Mouse (Mus musculus): ENCODE data around the gene Crygd. TPM values are rescaled to one million over a fixed set of nuclear protein-coding genes. Genes with fewer than 3 reads are reported as not detected.

Gene Crygd
- polyA plus RNA-seq, 1 experiment from 2014 or later: not detected

- Histone ChIP-seq H3K9me3 (ENCODE audit: control insufficient read depth, low read length) (no peaks in the 10 kb centered on the region), H3K4me2 (replicated peaks; ENCODE audit: low read depth, low read length) (no peak overlapping the region), H3K36me3 (ENCODE audit: control insufficient read depth, insufficient read depth, low read length) (no peaks in the 10 kb centered on the region), H3K4me3 (ENCODE audit: low read length) (no peak overlapping the region), H3K27ac (ENCODE audit: low read depth, low read length) (no peak overlapping the region), H3K9ac (ENCODE audit: low read depth, low read length) (no peak overlapping the region), H3K27me3 (ENCODE audit: control insufficient read depth, insufficient read depth, low read length) (no peaks in the 10 kb centered on the region), H3K4me1 (ENCODE audit: control insufficient read depth, insufficient read depth, low read length) (no peaks in the 10 kb centered on the region)
- no peak for ATAC-seq (ENCODE audit: low FRiP score, low TSS enrichment)
- WGBS: 34% methylated on average over 3 of the region's 3 CpGs
Observed at GRCm38 (mm10) chr1:65035513-65035912, 27.7 kb downstream of the Crygd start.

GRCm38 (mm10) chr1:65032641-65033040, 30.6 kb downstream of the Crygd start, which contains the start of gene Akr1cl:
TSS of gene Akr1cl (minus strand) at chr1:65032759.
- Histone ChIP-seq H3K4me1 (ENCODE audit: control insufficient read depth, insufficient read depth, low read length) (no peaks in the 10 kb centered on the region), H3K36me3 (ENCODE audit: control insufficient read depth, insufficient read depth, low read length) (no peaks in the 10 kb centered on the region), H3K4me3 (ENCODE audit: low read length) (no peak within 1 kb of the TSS), H3K27ac (ENCODE audit: low read depth, low read length) (no peak within 1 kb of the TSS), H3K9me3 (ENCODE audit: control insufficient read depth, low read length) (no peaks in the 10 kb centered on the region), H3K27me3 (ENCODE audit: control insufficient read depth, insufficient read depth, low read length) (no peaks in the 10 kb centered on the region), H3K4me2 (replicated peaks; ENCODE audit: low read depth, low read length) (no peak within 1 kb of the TSS), H3K9ac (ENCODE audit: low read depth, low read length) (no peak within 1 kb of the TSS)
- ATAC-seq (ENCODE audit: low FRiP score, low TSS enrichment): no peak

GRCm38 (mm10) chr1:65028206-65028605, 35.0 kb downstream of the Crygd start:
- H3K9me3 ChIP-seq (ENCODE audit: control insufficient read depth, low read length): no peaks in the 10 kb centered on the region
- ATAC-seq (ENCODE audit: low FRiP score, low TSS enrichment): no peak
- H3K4me1 ChIP-seq (ENCODE audit: control insufficient read depth, insufficient read depth, low read length): no peaks in the 10 kb centered on the region
- no peaks in the 10 kb centered on the region for H3K27me3 ChIP-seq (ENCODE audit: control insufficient read depth, insufficient read depth, low read length)
- no peak overlapping the region for H3K9ac ChIP-seq (ENCODE audit: low read depth, low read length)
- no peaks in the 10 kb centered on the region for H3K36me3 ChIP-seq (ENCODE audit: control insufficient read depth, insufficient read depth, low read length)
- no peak overlapping the region for H3K4me3 ChIP-seq (ENCODE audit: low read length)
- no peak overlapping the region for H3K4me2 ChIP-seq (replicated peaks; ENCODE audit: low read depth, low read length)
- no peak overlapping the region for H3K27ac ChIP-seq (ENCODE audit: low read depth, low read length)
- 49% methylated on average over 9 of the region's 9 CpGs for WGBS

GRCm38 (mm10) chr1:65012726-65013125, 50.5 kb downstream of the Crygd start:
- no peaks in the 10 kb centered on the region for H3K36me3 ChIP-seq (ENCODE audit: control insufficient read depth, insufficient read depth, low read length)
- no peaks in the 10 kb centered on the region for H3K4me1 ChIP-seq (ENCODE audit: control insufficient read depth, insufficient read depth, low read length)
- H3K9ac ChIP-seq (ENCODE audit: low read depth, low read length): no peak overlapping the region
- no peaks in the 10 kb centered on the region for H3K9me3 ChIP-seq (ENCODE audit: control insufficient read depth, low read length)
- H3K27ac ChIP-seq (ENCODE audit: low read depth, low read length): no peak overlapping the region
- ATAC-seq (ENCODE audit: low FRiP score, low TSS enrichment): no peak
- H3K4me2 ChIP-seq (replicated peaks; ENCODE audit: low read depth, low read length): no peak overlapping the region
- 93% methylated on average over 4 of the region's 4 CpGs for WGBS
- no peak overlapping the region for H3K4me3 ChIP-seq (ENCODE audit: low read length)
- no peaks in the 10 kb centered on the region for H3K27me3 ChIP-seq (ENCODE audit: control insufficient read depth, insufficient read depth, low read length)

Other genes with a start within 250 kb of the Crygd start
- gene Plekhm3, start 106.6 kb downstream of the Crygd start, polyA plus RNA-seq (2014; fragmentation: Nextera tagmentation; extraction: Ambion mirVana): 5.9 and 7.0 TPM in 2 replicates
- gene Akr1cl, start 30.7 kb downstream of the Crygd start, polyA plus RNA-seq (2014; fragmentation: Nextera tagmentation; extraction: Ambion mirVana): not detected in 2 replicates
- not detected in 2 replicates for gene Cryge, start 12.3 kb downstream of the Crygd start, polyA plus RNA-seq (2014; fragmentation: Nextera tagmentation; extraction: Ambion mirVana)
- gene Crygc, start 10.2 kb upstream of the Crygd start, polyA plus RNA-seq (2014; fragmentation: Nextera tagmentation; extraction: Ambion mirVana): not detected in 2 replicates
- gene Crygb, start 18.8 kb upstream of the Crygd start, polyA plus RNA-seq (2014; fragmentation: Nextera tagmentation; extraction: Ambion mirVana): not detected in 2 replicates
- gene Cryga, start 39.9 kb upstream of the Crygd start, polyA plus RNA-seq (2014; fragmentation: Nextera tagmentation; extraction: Ambion mirVana): not detected in 2 replicates
- not detected in 2 replicates for gene Gm28845, start 56.1 kb upstream of the Crygd start, polyA plus RNA-seq (2014; fragmentation: Nextera tagmentation; extraction: Ambion mirVana)
- 0.36 and 1.1 TPM in 2 replicates for gene D630023F18Rik, start 59.8 kb upstream of the Crygd start, polyA plus RNA-seq (2014; fragmentation: Nextera tagmentation; extraction: Ambion mirVana)
- 123 and 182 TPM in 2 replicates for gene Idh1, start 123.0 kb upstream of the Crygd start, polyA plus RNA-seq (2014; fragmentation: Nextera tagmentation; extraction: Ambion mirVana)
- 12.7 and 22.1 TPM in 2 replicates for gene Pikfyve, start 123.2 kb upstream of the Crygd start, polyA plus RNA-seq (2014; fragmentation: Nextera tagmentation; extraction: Ambion mirVana)
- not detected in 2 replicates for gene Pth2r, start 218.6 kb upstream of the Crygd start, polyA plus RNA-seq (2014; fragmentation: Nextera tagmentation; extraction: Ambion mirVana)